Mouse (Mus musculus): ENCODE results near the gene Acvr2a.
"Not testable (repeated sequence)": the region's sequence is repeated elsewhere in the genome, so short reads cannot be mapped to it uniquely, and the experiment has no call there.

Gene Acvr2a

GRCm38 (mm10) chr2:48813371-48814222 is at the start of gene Acvr2a:
Acvr2a (plus strand) TSS chr2:48814109.
- no peak for DNase-seq (ENCODE audit: extremely low spot score, low read depth, low spot score)

- DNase-seq (ENCODE audit: extremely low spot score, low read depth, low spot score), result no peak
Observed at GRCm38 (mm10) chr2:48766513-48766912, 47.4 kb upstream of the Acvr2a start.

- no peak for DNase-seq (ENCODE audit: extremely low spot score, low read depth, low spot score)
Observed at GRCm38 (mm10) chr2:48767778-48768177, 46.1 kb upstream of the Acvr2a start.

- DNase-seq (ENCODE audit: extremely low spot score, low read depth, low spot score), result no peak
Observed at GRCm38 (mm10) chr2:48768219-48768618, 45.7 kb upstream of the Acvr2a start.

- DNase-seq (ENCODE audit: extremely low spot score, low read depth, low spot score), result no peak
Observed at GRCm38 (mm10) chr2:48770100-48770499, 43.8 kb upstream of the Acvr2a start.

- DNase-seq (ENCODE audit: extremely low spot score, low read depth, low spot score), result no peak
Observed at GRCm38 (mm10) chr2:48770634-48771033, 43.3 kb upstream of the Acvr2a start.

GRCm38 (mm10) chr2:48775281-48775680 is 38.6 kb upstream of the Acvr2a start:
- DNase-seq (ENCODE audit: extremely low spot score, low read depth, low spot score), result no peak

GRCm38 (mm10) chr2:48788901-48789300 is 25.0 kb upstream of the Acvr2a start:
- DNase-seq (ENCODE audit: extremely low spot score, low read depth, low spot score), result no peak

- DNase-seq (ENCODE audit: extremely low spot score, low read depth, low spot score), result no peak
Observed at GRCm38 (mm10) chr2:48814223-48815038, 522 bp downstream of the Acvr2a start.

- DNase-seq (ENCODE audit: extremely low spot score, low read depth, low spot score), result no peak
Observed at GRCm38 (mm10) chr2:48815039-48815590, 1.2 kb downstream of the Acvr2a start.

GRCm38 (mm10) chr2:48816141-48817028 is 2.5 kb downstream of the Acvr2a start:
- DNase-seq (ENCODE audit: extremely low spot score, low read depth, low spot score), result no peak

GRCm38 (mm10) chr2:48825878-48826277 is 12.0 kb downstream of the Acvr2a start:
- DNase-seq (ENCODE audit: extremely low spot score, low read depth, low spot score), result no peak

GRCm38 (mm10) chr2:48826380-48826779 is 12.5 kb downstream of the Acvr2a start:
- no peak for DNase-seq (ENCODE audit: extremely low spot score, low read depth, low spot score)

- DNase-seq (ENCODE audit: extremely low spot score, low read depth, low spot score), result no peak
Observed at GRCm38 (mm10) chr2:48830492-48830891, 16.6 kb downstream of the Acvr2a start.

GRCm38 (mm10) chr2:48832305-48832704 is 18.4 kb downstream of the Acvr2a start:
- no peak for DNase-seq (ENCODE audit: extremely low spot score, low read depth, low spot score)

- DNase-seq (ENCODE audit: extremely low spot score, low read depth, low spot score), result no peak
Observed at GRCm38 (mm10) chr2:48833884-48834450, 20.1 kb downstream of the Acvr2a start.

- no peak for DNase-seq (ENCODE audit: extremely low spot score, low read depth, low spot score)
Observed at GRCm38 (mm10) chr2:48841611-48842470, 27.9 kb downstream of the Acvr2a start.

GRCm38 (mm10) chr2:48846689-48847398 is 32.9 kb downstream of the Acvr2a start:
- no peak for DNase-seq (ENCODE audit: extremely low spot score, low read depth, low spot score)

- not testable (repeated sequence) for DNase-seq (ENCODE audit: extremely low spot score, low read depth, low spot score)
Observed at GRCm38 (mm10) chr2:48865596-48865995, 51.7 kb downstream of the Acvr2a start.
